Mouse (Mus musculus) limb, embryonic 14.5 days (tissue): ENCODE data around the gene Cab39l. TPM values are rescaled to one million over a fixed set of nuclear protein-coding genes. Genes with fewer than 3 reads are reported as not detected.

Experiments used
- ATAC-seq: fragments of 200-750 bp; cut with Nextera tagmentation; 2 replicates; pipeline ENCODE4 v1.8.0; 2017; ENCODE audit warnings: low read depth, moderate number of reproducible peaks, moderate TSS enrichment; ENCODE audit not compliant: low FRiP score
- DNase-seq: peaks from one replicate; pipeline ENCODE4 v3.0.0-alpha.2; 2015; ENCODE audit warnings: low spot score
- H3K27ac ChIP-seq: fragments of 300-500 bp; sonication (generic); replicated peaks from 2 replicates; pipeline ENCODE4 v1.5.1; 2014; ENCODE audit warnings: low read depth, mild to moderate bottlenecking, low read length, moderate library complexity, mixed read lengths
- H3K27me3 ChIP-seq: fragments of 300-500 bp; sonication (generic); 2 replicates; pipeline ENCODE4 v1.6.1; 2014; ENCODE audit warnings: low read length, mixed read lengths; ENCODE audit not compliant: control insufficient read depth, insufficient read depth
- H3K36me3 ChIP-seq: fragments of 300-500 bp; sonication (generic); 2 replicates; pipeline ENCODE4 v1.6.1; 2014; ENCODE audit warnings: mild to moderate bottlenecking, low read length, moderate library complexity, mixed read lengths; ENCODE audit not compliant: control insufficient read depth, insufficient read depth
- H3K4me1 ChIP-seq: fragments of 300-500 bp; sonication (generic); 2 replicates; pipeline ENCODE4 v1.6.1; 2014; ENCODE audit warnings: antibody characterized with exemption, low read length, mixed read lengths; ENCODE audit not compliant: control insufficient read depth, insufficient read depth
- H3K4me2 ChIP-seq: fragments of 300-500 bp; sonication (generic); replicated peaks from 2 replicates; pipeline ENCODE4 v1.6.1; 2014; ENCODE audit warnings: low read depth, mild to moderate bottlenecking, low read length, moderate library complexity; ENCODE audit not compliant: severe bottlenecking
- H3K4me3 ChIP-seq: fragments of 300-500 bp; sonication (generic); replicated peaks from 2 replicates; pipeline ENCODE4 v1.5.1; 2014; ENCODE audit warnings: low read length
- H3K9ac ChIP-seq: fragments of 300-500 bp; sonication (generic); 2 replicates; pipeline ENCODE4 v1.6.1; 2014; ENCODE audit warnings: mild to moderate bottlenecking, low read depth, low read length, moderate library complexity; ENCODE audit not compliant: severe bottlenecking
- H3K9me3 ChIP-seq: fragments of 300-500 bp; sonication (generic); 2 replicates; pipeline ENCODE4 v1.6.1; 2016; ENCODE audit warnings: low read length; ENCODE audit not compliant: control insufficient read depth
- POLR2A ChIP-seq: fragments of 200-500 bp; IDR thresholded peaks from 2 replicates; pipeline ENCODE4 v1.8.0; 2012; ENCODE audit warnings: inconsistent platforms, mild to moderate bottlenecking, moderate library complexity, borderline replicate concordance; ENCODE audit not compliant: insufficient read depth, insufficient read length; ENCODE audit errors: extremely low read depth
- WGBS: fragments of 180-500 bp; shearing (Covaris S2); extraction: QIAGEN DNeasy Blood & Tissue Kit; methylation state at CpG from one replicate; pipeline ENCODE4 v1.1.7; 2014; 5-methylcytosine and 5-hydroxymethylcytosine counted together
- polyA plus RNA-seq, 2 experiments: library from polyadenylated mRNA; depleted of rRNA in 1 of 2; stranded (reverse) in 1 of 2; unstranded in 1 of 2; fragments of >200 nt; fragmentation: Nextera tagmentation in 1 of 2; extraction: Ambion mirVana in 1 of 2; gene quantifications; 2 replicates each; pipeline versions ENCODE4 v1.2.1 to v1.2.3; 2012 to 2014

The Cab39l gene
- polyA plus RNA-seq, 2 experiments = 17.4 to 40.3 TPM

DNA sequence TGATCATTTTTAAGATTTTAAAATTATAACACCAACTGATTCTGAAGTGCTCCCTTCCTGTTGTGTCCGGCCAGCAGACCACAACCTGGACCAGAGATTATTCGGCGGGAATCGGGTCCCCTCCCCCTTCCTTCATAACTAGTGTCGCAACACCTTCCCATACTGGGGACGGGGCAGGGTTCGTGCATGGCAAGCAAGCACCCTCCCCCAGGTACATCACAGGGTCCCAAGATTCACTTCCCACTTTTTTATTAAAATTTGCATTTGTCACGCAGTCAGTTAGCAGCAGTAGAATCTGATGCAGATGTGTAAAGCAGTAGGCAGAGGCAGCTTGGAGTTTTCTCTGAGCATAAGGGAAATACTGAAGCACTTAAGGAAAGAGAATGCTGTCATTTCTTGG is 64.1 kb downstream of the Cab39l start:
- ATAC-seq (no peak), DNase-seq (no peak)
- Histone ChIP-seq H3K4me3 (no peak overlapping the region), H3K4me1 (peaks cover under 1% of the 10 kb centered on the region; the same call in 1 of the 2 replicates), H3K4me2 (no peak overlapping the region), H3K9ac (no peak overlapping the region), H3K36me3 (peaks cover 7% of the 10 kb centered on the region; the same call in 1 of the 2 replicates), H3K27ac (no peak overlapping the region), H3K9me3 (no peaks in the 10 kb centered on the region), H3K27me3 (no peaks in the 10 kb centered on the region)
- no peak for TF ChIP-seq POLR2A
- WGBS = 84% methylated on average over 8 of the region's 8 CpGs

DNA sequence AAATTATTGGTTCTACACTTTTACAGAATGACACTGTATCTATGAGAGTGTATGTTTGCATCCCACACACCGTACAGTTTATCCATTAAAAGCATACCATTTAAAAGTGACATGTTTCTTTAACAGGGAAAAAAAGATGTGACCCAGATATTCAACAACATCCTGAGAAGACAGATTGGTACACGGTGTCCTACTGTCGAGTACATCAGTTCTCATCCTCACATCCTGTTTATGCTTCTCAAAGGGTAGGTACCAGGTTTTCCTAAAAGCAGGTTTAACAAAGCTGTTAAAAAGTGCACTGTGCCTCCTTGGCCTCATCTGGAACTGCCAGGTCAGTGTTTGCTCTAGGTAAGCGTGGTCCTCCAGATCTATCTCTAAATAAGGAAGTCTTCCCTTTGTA is 65.4 kb downstream of the Cab39l start:
- no peak overlapping the region for H3K4me3 ChIP-seq
- no peaks in the 10 kb centered on the region for H3K27me3 ChIP-seq
- no peak for TF ChIP-seq POLR2A
- WGBS = 95% methylated on average over 4 of the region's 4 CpGs
- no peaks in the 10 kb centered on the region for H3K9me3 ChIP-seq
- no peak for ATAC-seq
- H3K9ac ChIP-seq = no peak overlapping the region
- no peak for DNase-seq
- H3K4me2 ChIP-seq = no peak overlapping the region
- H3K4me1 ChIP-seq = no peaks in the 10 kb centered on the region
- H3K36me3 ChIP-seq = peaks cover 7% of the 10 kb centered on the region; the same call in 1 of the 2 replicates
- H3K27ac ChIP-seq = no peak overlapping the region

DNA sequence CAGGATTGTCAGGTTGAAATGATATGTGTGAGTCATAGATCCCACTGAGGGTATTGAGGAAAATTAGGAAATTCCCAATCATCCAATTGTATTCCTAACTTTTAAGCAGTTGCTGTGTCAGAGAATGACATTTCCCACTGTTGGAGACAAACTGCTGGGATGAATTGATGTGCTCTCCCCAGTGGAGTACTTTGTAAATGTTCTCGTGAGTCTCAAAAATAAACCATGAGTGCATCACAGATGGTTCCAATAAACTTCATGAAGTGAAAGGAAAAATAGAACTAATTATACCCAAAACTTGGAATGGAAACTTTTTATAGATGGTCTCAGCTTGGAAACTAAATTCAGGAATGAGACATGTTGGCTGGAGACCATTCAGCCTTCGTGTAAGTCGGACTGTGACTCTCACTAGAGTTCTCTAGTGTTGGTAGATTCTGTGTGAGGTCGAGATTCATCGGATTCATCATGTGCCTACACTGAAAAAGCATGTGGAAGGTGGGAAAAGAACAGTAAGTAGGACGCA is 73.2 kb downstream of the Cab39l start:
- H3K36me3 ChIP-seq = no peaks in the 10 kb centered on the region
- TF ChIP-seq POLR2A = no peak
- no peak for ATAC-seq
- peak; percentile 3 for DNase-seq
- peaks cover 4% of the 10 kb centered on the region for H3K4me1 ChIP-seq
- no peaks in the 10 kb centered on the region for H3K27me3 ChIP-seq
- no peak overlapping the region for H3K4me2 ChIP-seq
- H3K27ac ChIP-seq = 0 out of 2 replicates have a peak overlapping the region, but pooled peaks have one; percentile 26
- no peak overlapping the region for H3K4me3 ChIP-seq
- H3K9me3 ChIP-seq = no peaks in the 10 kb centered on the region
- H3K9ac ChIP-seq = no peak overlapping the region
- 59% methylated on average over 6 of the region's 6 CpGs for WGBS

DNA sequence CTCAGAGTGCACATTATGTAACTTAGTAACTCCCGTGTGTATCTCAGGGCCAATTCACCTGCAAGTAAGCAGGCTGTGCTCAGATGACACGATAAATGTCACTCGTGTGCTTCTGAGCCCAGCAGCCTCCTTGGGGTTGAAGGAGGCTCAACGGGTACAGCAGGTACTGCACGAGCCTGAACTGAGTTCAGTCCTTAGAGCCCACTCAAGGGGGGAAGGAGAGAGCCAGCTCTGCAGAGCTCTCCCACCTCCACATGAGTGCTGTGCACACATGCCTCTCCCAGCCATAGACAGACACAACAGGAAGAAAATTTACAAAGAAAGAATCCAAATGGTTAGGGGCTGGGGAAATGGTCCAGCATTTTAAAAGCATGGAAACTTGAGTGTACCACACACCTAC is 85.1 kb downstream of the Cab39l start:
- WGBS = 84% methylated on average over 5 of the region's 5 CpGs

DNA sequence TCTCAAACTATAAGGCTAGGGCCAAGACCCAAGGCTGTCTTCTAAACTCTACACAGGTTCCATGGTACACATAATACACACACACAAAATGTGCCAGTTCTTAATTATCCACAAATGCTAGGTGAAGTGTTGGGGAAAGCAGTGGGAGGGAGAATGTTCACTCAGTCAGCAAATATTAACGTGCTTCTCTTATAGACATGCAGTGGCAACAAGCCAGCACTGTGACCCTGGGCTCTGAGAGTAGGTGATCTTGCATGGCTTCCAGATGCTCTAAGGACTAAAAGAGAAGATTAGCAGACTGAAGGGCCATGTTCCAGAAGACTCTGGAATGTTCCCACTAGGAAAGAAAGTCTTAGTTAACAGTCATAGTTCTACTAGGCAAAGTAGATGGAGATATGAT is 90.0 kb downstream of the Cab39l start:
- H3K4me1 ChIP-seq = no peaks in the 10 kb centered on the region
- no peaks in the 10 kb centered on the region for H3K27me3 ChIP-seq
- no peaks in the 10 kb centered on the region for H3K9me3 ChIP-seq
- H3K36me3 ChIP-seq = peaks cover 3% of the 10 kb centered on the region; the same call in 1 of the 2 replicates
- ATAC-seq (no peak), DNase-seq (no peak)
- WGBS = 55% methylated on average over 1 of the region's 1 CpGs
- no peak for TF ChIP-seq POLR2A
- no peak overlapping the region for H3K9ac ChIP-seq
- no peak overlapping the region for H3K4me3 ChIP-seq
- no peak overlapping the region for H3K4me2 ChIP-seq
- no peak overlapping the region for H3K27ac ChIP-seq

More for the DNA sequence above, 85.1 kb downstream of the Cab39l start:
- Histone ChIP-seq H3K9me3 (no peaks in the 10 kb centered on the region), H3K9ac (no peak overlapping the region), H3K4me3 (no peak overlapping the region), H3K27ac (no peak overlapping the region), H3K36me3 (peaks cover under 1% of the 10 kb centered on the region; the same call in 1 of the 2 replicates), H3K4me2 (no peak overlapping the region), H3K4me1 (no peaks in the 10 kb centered on the region), H3K27me3 (no peaks in the 10 kb centered on the region)
- no peak for ATAC-seq
- no peak for DNase-seq
- no peak for TF ChIP-seq POLR2A

DNA sequence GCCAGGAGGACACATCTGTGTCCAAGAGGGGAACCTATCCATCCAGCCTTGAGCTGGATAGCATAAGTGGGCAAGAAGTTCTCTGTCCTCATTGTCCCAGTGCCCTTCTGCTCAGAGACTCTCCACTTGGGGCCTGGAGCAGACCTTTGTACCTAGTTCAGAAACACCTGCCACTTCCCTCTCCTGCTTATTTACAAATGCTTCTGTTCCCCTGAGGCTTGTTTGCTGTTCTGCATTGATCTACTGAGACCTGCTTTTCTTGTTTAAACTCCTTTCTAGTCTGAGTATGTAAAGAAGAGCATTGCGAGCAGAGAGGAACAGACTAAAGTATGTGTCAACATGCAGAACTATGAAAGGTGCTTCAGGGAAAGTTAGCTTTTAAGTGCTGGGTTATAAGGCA is 92.2 kb downstream of the Cab39l start:
- no peak overlapping the region for H3K4me3 ChIP-seq
- no peaks in the 10 kb centered on the region for H3K9me3 ChIP-seq
- WGBS = 77% methylated on average over 1 of the region's 1 CpGs
- H3K4me1 ChIP-seq = no peaks in the 10 kb centered on the region
- H3K36me3 ChIP-seq = peaks cover 3% of the 10 kb centered on the region; the same call in 1 of the 2 replicates
- no peak for TF ChIP-seq POLR2A
- no peak overlapping the region for H3K27ac ChIP-seq
- ATAC-seq (no peak), DNase-seq (no peak)
- no peak overlapping the region for H3K9ac ChIP-seq
- H3K4me2 ChIP-seq = no peak overlapping the region
- H3K27me3 ChIP-seq = no peaks in the 10 kb centered on the region
